Mouse (Mus musculus) small intestine, adult 2 months (tissue): ENCODE measurements around the gene Epb41l5.

Experiments used
- CTCF ChIP-seq: fragments of 200-500 bp; IDR thresholded peaks from 2 replicates; pipeline ENCODE4 v1.5.1; 2012; ENCODE audit warnings: low read depth, mild to moderate bottlenecking, control low read depth, inconsistent platforms, low read length, moderate library complexity, mixed read lengths; ENCODE audit not compliant: insufficient replicate concordance, insufficient read length; ENCODE audit errors: extremely low read depth
- POLR2A ChIP-seq: fragments of 200-500 bp; IDR thresholded peaks from 2 replicates; pipeline ENCODE4 v1.6.1; 2012; ENCODE audit warnings: low read depth, mild to moderate bottlenecking, control low read depth, inconsistent platforms, low read length, moderate library complexity

DNA sequence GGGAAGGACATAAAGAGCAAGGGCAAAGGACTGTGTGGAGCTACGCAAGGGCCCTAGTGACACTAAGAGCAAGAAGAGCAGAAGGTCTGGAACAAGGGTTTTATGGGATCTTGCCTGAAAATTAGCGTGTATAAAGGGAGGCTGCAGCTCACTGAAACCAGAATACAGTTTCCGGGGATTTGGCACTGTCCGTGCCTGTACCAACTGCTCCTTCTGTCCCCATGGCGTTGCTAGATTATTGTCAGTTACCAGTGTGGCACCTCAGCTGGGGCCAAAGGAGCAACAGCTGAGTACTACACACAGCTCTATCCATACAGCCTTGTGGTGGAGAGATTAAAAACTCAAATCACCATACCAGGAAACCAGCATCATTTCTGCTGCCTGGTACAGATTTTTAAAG is 1.6 kb upstream of the Epb41l5 start:
- TF ChIP-seq CTCF (no peak), POLR2A (no peak)
